In the genomic region with DNA sequence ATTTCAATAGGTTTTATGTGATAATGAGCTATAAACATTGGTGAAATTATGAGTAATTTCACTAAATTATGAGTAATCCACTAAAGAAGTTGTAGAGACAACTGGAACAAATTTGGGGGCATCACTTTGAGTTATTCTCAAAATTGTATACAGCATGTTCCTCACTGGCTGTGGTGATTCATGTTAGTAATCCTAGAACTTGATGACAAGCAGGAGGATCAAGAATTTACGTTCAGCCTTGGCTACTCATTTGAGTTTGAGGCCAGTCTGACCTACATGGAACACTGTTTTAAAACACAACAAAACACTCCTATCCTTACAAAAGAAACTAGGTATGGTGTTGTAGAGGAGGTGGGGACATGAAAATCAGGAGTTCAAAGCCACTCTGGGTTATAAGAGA, we compare ENCODE assay signal across 18 mouse cellular contexts. TPM values are rescaled to one million over a fixed set of nuclear protein-coding genes. Genes with fewer than 3 reads are reported as not detected.
"Had no signal": no experiment of that assay in that cellular context is flagged by ENCODE, and none has a peak within 500 bp of the region (broad histone marks: within the 10 kb centered on the region; RNA-seq: fewer than 3 reads in every experiment).

No protein-coding gene starts in this region.

- DNase-seq: cerebellum, adult 9-10 months; cerebellum, postnatal 10 days; cerebellum, postnatal 14 days; cerebellum, postnatal 25 days; cerebellum, postnatal 36 days; embryo, embryonic 11 days; forebrain, postnatal 0 days; gastrocnemius, adult 2 months; gastrocnemius, postnatal 10 days; gastrocnemius, postnatal 14 days; gastrocnemius, postnatal 25 days; gastrocnemius, postnatal 36 days; heart, adult 11 months; heart, adult 18-20 months; heart, adult 2 months had no signal

RNA-seq across cellular contexts. Expression of a gene that starts 35.1 kb away (rescaled TPM):
- total RNA-seq: common myeloid progenitor, adult 5-6 weeks; granulocyte monocyte progenitor cell, adult 5-6 weeks; heart, adult 18-20 months; heart, adult 2 months; heart, adult 8-10 months had no signal
